Mouse (Mus musculus) kidney, postnatal 14 days (tissue): Measurements from ENCODE around the gene Dusp27.

Experiments used
- DNase-seq: peaks from one replicate; pipeline ENCODE4 v3.0.0; 2022; ENCODE audit warnings: mixed read lengths

Gene Dusp27

GRCm38 (mm10) chr1:166127719-166128118, at the start of gene Dusp27:
Gene Dusp27, minus strand, starts transcription at chr1:166127922.
- no peak for DNase-seq

DNA sequence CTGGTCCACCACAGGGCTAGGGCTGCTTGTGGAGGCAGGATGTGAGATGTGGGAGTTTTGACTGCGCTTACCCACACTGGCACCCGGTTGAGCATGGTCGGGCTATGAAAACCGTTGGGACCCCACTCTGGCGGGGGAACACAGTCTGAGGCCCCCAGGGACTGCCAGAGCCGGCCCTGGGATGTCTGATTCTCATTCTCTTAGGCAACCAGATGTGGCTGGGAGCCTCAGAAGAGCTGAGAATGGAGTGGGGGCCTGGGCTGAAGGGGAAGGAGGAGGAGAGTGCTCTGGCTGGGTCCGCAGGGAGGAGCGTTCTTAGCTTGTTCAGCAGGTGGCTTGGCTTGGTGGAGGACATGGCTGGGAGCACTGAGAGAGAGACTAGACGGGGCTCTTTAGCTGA, 45.9 kb upstream of the Dusp27 start:
- DNase-seq, result no peak

DNA sequence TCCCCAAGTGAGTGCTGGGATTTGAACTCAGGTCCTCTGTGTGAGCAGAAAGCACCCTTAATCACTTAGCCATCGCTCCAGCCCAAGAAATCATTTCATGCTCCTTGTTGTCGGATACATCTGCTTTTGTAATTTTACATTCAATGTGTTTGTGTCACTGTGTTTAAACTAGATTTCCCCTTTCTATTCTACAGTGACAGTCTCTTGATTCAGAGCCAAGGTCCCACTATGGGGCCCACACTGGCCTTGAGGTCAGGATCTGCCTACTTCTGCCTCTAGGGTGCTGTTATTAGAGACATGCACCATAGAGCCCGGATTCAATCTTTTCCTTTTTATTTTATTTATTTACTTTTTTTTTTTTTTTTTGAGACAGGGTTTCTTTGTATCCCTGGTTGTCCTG, 45.3 kb upstream of the Dusp27 start:
- DNase-seq, result no peak

GRCm38 (mm10) chr1:166170852-166171251, 43.1 kb upstream of the Dusp27 start:
- no peak for DNase-seq

GRCm38 (mm10) chr1:166169713-166170112, 42.0 kb upstream of the Dusp27 start:
- DNase-seq, result no peak

- no peak for DNase-seq
Observed at GRCm38 (mm10) chr1:166168017-166168416, 40.3 kb upstream of the Dusp27 start.

DNA sequence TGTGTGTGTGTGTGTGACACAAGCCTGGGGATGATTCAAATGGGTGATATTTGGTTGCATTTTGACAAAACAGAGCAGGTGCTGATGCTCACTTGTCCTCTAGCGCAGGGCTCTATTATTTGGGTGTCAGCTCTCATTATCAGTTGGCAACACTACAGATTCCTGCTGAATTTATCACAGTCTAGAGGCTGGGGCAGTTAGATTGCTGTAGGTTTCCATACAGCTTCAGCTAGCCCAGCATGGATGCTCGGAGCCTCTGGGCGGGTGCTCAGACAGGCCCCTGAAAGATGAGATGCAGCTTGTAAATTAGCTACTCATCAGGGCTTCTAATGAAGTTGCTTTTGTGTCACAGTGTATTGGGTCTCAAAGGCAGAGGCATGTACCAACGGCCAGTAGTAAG, 39.7 kb upstream of the Dusp27 start:
- no peak for DNase-seq

GRCm38 (mm10) chr1:166165159-166165558, 37.4 kb upstream of the Dusp27 start:
- DNase-seq, result no peak

GRCm38 (mm10) chr1:166164580-166164979, 36.9 kb upstream of the Dusp27 start:
- DNase-seq, result no peak

DNA sequence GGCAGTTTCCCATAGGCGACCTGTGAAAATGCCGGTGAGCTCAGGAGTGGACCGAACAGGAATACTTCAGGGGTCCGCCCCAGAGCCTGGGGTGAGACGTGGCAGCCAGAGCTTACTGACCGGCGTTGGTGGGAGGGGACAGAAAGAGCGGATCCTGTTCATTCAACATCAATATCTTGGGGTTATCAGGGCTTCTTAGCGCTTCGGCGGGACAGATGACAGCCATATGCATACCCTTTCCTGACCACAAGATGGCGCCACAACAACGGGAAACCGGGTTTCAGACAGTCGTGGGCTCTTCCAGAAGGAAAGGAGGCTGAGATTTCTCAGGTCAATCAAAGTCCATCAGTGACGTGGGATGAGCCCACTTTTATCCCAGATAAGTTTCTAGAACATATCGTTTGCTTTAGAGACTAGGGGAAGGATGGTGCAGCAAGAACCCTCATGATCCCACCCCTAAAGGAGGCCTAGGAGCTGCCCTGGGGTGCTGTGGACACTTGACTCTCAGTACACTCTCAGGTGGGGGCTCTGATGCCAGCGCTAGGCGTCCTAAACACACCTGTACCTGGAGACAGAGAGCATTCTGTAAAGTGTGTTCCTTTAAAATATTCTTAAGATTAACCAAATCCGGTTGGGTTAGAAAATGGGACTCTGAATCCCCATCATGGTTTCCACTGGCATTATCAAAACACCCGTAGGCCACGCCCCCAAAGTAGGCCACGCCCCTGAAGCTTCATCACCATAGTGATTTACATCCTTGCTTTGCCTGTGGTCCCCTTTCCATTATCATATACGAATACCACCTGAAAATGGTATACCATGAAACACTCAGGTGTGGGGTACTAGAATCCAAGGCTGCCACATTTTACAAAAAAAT, 33.1 kb upstream of the Dusp27 start:
- DNase-seq, result peak; percentile 66

GRCm38 (mm10) chr1:166160111-166160510, 32.4 kb upstream of the Dusp27 start:
- no peak for DNase-seq

- no peak for DNase-seq
Observed at GRCm38 (mm10) chr1:166158664-166159063, 30.9 kb upstream of the Dusp27 start.

DNA sequence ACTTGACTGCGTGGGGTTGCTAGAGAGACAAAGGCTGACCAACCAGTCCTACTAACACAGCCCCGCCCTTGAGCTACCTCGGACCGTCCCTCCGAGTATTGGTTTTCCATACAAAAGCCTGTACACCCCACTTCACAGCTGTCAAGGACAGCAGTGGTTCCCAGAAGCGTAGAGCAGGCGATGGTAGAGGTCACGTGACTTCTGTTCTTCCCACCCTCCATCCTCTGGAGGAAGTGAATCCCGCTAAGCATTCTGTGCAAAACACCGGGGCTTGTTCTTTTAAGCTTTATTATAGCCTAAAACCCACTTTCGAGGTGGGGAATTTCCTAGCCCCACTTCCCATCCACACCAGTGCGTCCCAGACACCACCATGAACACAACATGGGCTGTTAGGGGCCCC, 30.0 kb upstream of the Dusp27 start:
- no peak for DNase-seq

DNA sequence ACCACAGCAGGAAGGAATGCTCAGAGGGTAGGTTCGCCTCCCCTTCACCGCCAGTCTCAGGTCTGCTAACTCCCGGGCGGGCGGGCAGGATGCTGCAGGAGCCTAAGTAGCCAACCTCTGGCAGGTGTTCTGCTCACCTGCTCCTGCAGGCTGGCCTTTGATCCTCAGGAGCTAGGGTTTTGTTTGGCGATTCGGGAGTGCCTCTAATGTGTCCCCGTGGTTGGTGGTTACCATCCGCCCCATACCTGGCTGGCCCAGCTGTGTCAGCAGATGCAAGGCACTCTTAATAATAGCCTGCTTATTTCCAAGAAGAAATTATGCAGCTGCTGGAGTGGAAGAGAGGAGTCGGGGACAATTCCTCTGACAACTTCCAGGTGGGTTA, 27.4 kb upstream of the Dusp27 start:
- DNase-seq, result no peak

- DNase-seq, result peak; percentile 83
Observed at GRCm38 (mm10) chr1:166154162-166155112, 26.7 kb upstream of the Dusp27 start.

DNA sequence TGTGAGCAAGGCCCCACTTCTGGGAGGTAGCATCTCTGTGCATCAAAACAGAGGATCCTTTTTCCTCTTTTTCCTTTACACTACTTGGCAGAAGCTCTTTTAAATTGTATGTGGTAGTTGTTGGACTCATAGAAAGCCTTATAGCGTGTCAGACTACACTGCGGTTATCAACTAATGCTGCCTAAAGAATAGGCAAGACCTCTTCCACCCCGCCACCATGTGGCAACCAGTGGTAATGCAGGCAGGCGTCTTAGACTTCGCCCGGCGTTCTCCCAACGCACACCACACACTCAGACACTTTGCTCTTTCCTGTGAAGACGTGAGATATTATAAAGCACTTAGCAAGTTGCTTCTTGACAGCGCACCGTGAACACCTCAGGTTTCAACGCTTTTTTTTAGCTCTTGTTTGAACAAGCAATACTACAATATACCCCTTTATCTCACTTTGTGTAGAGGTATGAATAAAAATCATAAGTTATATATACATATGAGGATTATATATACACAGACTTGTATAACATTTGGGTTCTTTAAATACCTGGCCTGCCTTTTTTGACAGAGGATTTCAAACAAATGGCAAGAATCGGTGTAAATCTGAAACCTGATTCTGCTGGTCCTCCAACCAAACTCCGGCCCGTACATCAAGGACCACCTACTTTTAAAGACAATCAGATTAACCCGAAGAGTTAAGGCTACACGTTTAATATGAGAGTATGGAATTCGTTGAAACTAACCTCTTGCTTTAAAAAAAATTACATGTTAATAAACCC, 25.8 kb upstream of the Dusp27 start:
- DNase-seq, result peak; percentile 86

DNA sequence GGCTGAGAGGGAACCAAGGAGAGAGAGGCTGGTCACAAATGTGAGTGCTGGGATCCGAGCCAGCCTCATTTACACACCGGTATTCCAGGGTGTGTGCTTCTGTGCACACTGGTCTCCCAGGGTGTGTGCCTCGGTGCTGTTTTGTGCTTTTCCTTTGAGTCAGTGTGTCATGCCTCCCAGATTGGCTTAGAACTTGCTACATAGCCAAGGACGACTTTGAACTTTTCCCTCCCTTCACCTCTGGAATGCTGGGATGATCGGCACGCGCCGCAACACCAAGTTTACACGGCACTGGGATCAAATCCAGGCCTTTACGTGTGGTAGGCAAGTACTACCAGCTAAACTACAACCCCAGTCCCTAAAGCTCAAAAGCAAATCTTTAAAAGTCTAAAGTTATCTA, 24.3 kb upstream of the Dusp27 start:
- DNase-seq, result no peak

DNA sequence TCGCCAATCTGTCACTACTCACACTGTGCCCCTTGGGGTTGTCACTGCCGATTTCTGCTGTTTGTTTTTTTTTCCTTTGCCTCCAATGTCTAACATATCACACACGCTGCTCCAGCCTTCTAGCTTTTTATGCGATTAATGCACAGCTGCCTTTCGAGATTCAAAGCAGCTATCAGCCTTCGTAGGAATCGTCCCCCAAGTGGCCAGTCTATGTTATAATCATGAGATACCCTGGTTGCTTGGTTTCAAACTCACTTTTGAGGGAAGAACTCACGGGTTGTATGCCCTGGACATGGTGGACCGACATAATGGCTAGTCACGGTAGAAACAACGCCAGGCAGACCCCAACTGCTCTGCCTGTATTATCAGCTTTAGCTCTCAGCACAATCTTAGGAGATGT, 23.6 kb upstream of the Dusp27 start:
- no peak for DNase-seq

GRCm38 (mm10) chr1:166150035-166150434, 22.3 kb upstream of the Dusp27 start:
- no peak for DNase-seq

- DNase-seq, result no peak
Observed at GRCm38 (mm10) chr1:166149441-166149840, 21.7 kb upstream of the Dusp27 start.

DNA sequence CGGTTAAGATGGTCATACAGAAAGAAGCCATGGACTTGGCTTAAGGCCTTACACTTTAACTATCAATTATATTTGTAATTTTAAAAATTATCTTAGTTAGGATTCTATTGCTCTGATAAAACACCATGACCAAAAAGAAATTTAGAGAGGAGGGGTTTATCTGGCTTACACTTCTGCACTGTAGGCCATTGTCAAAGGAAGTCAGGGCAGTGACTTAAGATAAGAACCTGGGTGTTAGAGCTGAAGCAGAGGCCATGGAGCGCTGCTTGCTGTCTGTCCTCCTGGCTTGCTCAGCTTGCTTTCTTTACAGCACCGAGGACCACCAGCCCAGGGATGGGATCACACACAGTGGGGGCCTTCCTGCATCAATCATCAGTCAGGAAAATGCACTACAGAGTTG, 19.9 kb upstream of the Dusp27 start:
- DNase-seq, result no peak

DNA sequence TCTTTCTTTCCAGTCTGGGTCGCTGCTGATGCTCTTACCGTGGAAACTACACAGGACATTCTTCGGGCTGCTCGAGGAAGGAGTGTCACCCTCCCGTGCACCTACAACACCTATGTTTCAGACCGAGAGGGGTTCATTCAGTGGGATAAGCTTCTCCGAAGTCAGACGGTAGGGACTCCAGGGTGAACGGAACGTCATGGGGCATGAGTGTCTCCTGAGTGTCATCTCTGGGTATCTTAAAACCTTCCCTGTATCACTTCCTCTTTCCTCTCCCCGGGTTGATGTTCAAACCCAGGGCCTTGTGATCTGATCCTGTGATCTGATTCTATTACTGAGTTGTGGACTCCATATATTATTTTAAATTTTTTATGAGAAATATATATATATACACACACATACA, 18.9 kb upstream of the Dusp27 start:
- no peak for DNase-seq

GRCm38 (mm10) chr1:166142369-166142768, 14.6 kb upstream of the Dusp27 start:
- DNase-seq, result no peak
